Mouse (Mus musculus): ENCODE measurements around the gene E2f4.
"Not testable (repeated sequence)": the region's sequence is repeated elsewhere in the genome, so short reads cannot be mapped to it uniquely, and the experiment has no call there.

Gene E2f4

DNA sequence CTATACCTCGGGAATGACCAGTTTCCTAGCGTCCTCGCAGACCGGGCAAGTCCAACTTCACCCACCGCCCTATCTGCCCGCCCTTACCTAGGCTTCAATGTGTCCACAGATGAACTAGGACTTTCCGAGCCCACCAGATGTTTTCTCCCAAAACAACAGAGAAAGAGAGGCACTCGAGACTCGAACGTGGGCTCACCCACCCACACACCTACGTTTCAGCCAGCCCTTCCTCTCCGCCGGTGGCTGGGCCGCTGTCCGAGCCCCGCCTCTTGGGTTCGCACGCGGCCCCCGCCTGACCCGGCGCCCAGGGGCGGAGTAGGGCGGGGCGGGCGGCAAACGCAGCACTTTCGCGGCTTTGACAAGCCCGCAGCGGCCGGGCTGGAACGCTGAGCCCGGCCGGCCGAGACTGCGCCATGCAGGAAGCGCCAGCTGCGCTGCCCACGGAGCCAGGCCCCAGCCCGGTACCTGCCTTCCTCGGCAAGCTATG, 28.0 kb upstream of the E2f4 start, which contains the start of gene Hsf4:
Hsf4 (plus strand) TSS at position 341 of the 487 bp plus-strand sequence.
- DNase-seq, result peak; percentile 80

DNA sequence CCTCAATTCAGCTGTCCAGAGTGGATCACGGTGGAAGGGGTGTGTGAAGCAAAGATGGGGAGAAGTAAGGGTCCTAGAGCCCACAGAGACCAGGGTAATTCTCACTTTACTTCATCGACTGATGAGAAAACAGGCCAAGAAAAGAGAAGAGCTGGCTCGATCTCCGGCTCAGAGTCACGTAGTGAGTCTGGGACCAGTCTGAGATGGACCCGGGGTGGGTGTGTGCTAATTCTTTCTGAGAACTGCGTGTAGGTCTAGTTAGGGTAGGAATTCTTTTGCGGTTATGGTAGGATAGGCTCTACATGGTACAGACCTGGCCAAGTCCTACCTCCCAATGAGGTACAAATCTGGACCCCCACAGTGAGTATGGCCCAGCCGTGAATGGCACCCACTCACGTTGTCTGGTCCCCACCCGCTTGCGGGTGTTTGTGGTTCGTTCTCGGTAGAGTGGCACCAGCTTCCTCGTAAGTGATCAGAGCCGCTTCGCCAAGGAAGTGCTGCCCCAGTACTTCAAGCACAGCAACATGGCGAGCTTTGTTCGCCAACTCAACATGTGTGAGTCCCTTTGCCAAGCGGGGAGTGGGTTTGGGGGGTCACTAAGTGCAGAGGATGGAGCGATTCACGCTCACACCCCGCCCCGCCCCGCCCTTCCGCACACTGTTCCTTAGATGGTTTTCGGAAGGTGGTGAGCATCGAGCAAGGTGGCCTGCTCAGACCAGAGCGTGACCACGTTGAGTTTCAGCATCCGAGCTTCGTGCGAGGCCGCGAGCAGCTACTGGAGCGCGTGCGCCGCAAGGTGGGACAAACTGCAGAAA, 27.2 kb upstream of the E2f4 start:
- DNase-seq, result no peak

DNA sequence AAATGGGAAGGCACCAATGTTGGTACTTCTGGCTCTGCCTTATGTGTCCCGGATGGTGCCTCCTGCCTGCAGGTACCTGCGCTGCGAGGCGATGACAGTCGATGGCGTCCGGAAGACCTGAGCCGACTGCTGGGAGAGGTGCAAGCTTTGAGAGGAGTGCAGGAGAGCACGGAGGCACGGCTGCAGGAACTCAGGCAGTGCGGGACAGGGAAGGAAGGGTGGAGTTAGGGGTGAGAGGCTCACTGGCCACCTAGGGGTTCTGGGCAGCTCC, 26.6 kb upstream of the E2f4 start:
- no peak for DNase-seq

DNA sequence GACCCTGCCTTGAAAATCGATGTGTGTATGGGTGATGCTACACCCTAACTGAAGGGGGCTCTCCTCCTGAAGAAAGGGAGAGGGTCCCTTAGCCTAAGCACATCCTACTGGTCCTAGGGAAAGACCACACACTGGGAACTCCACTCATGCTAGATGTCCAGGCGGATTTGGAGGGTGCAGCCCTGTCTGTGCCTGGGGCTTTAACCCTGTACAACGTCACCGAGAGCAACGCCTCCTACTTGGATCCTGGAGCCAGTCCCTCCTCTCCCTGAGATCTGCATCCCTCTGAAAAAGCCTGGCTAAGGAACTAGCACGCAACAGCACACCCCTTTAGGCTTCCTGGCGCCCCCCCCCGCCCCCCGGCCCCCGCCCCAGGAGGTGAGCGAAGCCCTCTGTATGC, 22.1 kb upstream of the E2f4 start:
- DNase-seq, result no peak

DNA sequence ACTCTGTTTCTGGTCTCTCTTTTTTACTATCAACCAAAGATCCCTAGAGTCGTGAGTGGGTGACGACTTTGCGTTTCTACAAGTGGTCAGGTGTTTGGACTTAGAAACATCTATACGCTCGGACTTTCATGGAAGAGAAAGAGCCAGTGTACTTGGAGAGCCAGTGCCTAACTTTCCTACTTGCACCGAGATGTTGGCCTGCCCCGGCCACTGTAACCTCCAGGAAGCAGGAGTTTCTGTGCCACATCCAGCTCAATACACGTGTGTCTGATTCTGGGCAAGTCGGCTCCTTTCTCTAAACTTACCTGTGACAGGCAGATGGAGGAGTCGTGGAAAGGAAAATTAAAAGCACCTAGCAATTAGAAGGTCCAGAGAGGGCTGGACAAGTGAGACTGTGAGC, 21.6 kb upstream of the E2f4 start, which contains the start of gene Nol3:
Nol3 (plus strand) TSS at position 301 of the 400 bp plus-strand sequence.
- DNase-seq, result no peak

DNA sequence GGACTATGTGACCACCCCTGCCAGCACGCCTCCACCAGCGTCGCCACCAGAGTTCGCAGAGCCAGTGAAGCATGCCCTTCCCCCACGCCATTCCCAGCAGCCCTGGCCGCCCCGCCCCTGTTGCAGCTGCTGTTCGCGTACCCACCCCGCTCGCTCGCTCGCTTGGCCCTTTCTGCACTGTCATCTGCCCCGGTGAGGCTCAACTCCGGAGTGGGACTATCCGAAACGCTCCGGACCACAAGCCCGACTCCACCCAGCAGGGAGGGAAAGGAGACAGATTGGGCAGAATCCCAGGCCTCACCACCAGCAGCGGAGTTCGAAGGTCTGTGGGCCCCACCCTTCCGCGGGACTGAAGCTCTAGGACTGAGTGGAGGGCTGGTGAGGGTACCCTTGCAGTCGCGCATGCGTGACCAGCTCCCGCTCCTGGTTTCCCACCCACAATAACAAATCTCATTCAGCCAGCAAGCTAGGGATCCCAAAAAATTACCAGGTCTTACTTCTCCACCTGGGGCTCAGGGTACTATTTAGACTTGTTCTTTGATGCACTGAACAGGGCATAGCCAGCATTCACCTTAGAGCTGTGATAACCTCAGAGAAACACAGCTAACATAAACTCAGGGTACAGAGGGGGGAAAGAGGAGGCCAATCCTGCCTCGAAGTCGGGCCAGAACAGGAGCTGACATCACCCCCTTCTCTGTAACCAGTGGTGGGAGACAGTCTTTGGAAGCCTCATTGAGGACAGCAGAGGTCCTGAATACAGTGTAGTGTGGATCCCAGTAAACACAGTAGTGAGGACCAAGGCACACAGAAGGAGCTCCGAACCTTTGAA, 21.0 kb upstream of the E2f4 start:
- DNase-seq, result peak; percentile 80

DNA sequence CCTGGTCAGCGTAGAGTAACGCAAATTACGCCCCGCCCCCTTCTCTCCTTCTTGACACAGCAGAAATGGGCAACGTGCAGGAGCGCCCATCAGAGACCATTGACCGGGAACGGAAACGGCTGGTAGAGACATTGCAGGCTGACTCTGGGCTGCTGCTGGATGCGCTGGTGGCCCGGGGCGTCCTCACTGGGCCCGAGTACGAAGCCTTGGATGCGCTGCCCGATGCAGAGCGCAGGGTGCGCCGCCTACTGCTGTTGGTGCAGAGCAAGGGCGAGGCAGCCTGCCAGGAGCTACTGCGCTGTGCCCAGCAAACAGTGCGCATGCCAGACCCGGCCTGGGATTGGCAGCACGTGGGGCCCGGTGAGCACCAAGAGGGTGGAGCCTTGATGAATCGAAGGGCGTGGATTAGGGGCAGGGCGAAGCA, 18.5 kb upstream of the E2f4 start:
- DNase-seq, result peak; percentile 85

DNA sequence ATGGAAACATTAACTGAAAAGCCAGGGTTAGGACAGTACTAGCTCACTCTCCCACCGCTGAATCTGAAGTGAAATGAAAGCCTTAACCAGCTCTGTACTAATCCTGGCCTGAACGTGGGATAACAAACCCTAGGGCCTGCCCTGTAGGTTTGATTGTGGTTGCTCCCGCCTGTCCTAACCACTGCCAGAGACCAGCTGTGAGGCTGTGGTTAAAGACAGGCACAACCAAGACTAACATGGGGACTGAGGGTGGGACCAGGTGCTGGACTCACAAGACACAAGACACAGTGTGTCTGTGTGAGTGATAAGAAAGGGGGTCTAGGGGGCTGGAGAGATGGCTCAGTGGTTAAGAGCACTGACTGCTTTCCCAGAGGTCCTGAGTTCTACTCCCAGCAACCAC, 16.9 kb upstream of the E2f4 start:
- DNase-seq, result no peak

DNA sequence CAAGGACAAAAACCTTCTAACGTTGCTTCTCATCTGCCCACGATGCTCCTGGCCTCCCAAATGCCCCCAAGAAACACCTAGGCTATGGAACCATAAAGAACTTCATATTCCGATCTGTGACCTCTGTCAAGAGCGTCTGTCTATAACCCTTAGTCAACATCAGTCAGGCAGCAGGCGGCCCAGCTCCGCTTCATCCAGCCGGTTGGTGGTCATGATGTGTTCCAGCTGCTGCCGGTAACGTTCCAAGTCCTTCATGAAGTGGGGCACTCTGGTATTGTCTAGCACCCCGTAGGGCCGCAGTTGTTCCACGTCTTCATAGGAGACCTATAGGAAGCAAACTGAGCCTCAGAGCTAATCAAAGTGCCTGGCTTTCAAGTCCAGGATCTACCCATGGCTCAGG, 15.6 kb upstream of the E2f4 start:
- peak; percentile 76 for DNase-seq

DNA sequence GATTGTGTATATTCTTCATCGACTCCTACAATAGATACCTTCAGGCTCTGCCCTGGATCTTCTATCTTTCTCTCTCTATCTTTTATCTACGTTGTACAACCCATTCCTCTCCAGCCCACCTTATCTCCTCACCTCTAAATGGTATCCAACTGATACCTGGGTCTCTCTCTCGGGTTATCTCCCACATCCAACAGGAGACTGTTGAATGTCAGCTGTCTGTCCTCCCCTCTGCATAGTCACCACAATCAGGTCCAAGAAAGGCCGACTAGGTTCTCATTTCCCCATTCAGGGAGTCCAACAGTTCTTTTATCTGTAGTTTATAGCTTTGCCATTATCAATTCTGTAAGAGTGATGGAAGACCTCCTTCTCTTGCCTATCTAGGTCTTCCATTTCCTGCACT, 15.2 kb upstream of the E2f4 start:
- DNase-seq, result no peak

DNA sequence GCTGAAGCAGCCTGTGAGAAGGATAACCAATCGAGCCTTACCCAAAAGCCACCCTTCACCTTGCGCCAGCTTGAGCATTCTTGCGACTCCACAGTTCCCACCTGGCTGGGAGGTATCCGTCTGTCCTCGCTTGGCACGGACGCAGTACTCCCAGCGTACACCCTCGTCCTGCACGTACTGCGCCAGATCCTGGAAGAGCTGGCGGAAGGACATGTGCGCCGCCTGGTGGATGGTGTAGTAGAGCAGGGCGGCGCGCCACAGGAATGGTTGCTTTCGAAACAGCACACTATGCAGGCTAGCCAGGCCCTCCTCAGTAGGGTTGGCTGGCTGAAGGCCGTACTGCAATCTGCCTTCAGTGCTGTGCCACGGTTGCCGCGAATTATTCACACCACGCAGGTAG, 14.4 kb upstream of the E2f4 start:
- DNase-seq, result peak; percentile 75

DNA sequence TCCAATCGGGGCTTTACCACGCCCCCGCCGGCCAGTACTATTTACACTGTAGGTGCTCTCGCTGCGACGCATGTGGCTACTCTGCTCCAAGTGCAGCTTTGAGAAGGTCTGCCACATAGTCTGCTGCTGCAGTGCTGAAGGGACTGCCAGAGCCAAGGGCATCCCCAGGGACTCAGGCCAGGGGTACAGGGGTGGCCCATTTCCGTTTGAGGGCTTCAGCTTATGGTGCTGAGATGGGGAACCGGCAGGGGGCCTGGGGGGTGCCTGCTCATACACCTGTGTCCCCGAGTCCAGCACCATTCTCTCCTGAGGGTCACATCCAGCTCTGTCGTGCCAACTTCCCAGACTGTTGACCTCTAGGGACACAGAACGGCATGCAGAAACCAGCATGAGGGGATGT, 11.9 kb upstream of the E2f4 start:
- DNase-seq, result no peak

DNA sequence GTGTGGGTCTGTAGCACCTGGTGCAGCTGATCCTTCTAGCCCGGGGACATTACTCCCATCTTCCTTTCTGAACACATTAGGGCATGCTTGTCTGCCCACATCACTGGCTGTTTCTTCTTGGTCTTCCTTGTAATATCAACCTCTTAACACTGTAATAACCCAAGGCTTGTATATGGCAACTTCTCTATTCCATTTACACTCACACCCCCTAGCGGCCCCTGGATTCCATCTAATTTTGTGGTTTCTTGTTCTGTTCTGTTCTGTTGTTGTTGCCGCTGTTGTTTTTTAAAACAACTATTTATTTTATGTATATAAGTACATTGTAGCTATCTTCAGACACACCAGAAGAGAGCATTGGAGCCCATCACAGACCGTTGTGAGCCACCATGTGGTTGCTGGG, 10.6 kb upstream of the E2f4 start:
- DNase-seq, result no peak

DNA sequence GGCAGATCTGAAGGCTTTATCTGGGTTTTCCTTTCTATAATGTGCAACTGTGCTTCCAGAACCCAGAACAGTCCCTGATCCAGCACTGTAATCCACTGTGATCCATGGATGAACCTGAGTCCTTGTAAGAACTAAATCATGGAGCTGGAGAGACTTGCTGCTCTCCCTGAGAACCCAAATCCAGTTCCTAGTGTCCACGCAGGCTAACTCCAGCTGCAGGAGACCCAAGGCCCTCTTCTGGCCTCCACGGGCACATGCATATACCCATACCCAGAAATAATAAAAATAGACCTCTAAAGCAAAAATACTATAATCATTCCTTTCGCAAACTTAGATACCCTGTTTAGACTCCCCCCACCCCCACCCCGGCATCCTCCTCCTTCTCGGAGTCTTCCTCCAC, 9.2 kb upstream of the E2f4 start:
- DNase-seq, result no peak

DNA sequence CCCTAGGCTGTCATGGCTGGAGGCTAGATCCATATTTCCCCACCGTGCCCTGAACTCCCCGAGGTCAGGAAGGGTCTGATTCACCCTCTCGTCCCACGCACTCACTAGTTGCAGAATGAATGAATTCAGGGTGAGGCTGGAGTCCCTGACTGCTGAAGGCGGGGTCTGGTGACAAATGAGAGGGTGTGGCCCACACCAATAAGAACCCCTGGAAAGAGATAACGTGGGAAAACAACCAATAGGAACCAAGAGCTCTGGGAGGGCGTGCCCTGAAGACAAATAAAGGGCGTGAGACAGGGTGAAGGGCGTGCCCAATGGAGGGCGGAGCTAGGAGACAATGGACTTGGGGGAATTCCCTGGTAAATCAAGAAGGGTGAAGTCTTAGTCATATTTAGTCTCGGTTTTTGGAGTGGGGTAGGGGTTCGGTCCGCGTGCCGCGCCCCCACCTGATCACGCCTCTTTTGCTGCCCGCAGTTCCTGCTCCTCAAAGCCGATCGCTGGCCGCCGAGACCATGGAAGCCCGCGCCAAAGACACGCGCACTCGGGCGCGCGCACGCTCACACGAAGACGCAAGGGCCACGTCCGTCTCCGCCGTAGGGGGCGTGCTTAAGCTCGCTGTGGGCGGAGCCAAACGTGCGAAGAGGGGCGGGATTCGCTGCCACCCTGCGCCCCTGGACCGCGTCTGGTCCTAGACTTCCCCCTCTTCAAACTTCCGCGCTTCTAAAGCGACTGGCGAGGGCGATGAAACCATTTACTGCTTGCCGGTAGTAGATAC, 8.3 kb upstream of the E2f4 start:
- DNase-seq, result peak; percentile 97

DNA sequence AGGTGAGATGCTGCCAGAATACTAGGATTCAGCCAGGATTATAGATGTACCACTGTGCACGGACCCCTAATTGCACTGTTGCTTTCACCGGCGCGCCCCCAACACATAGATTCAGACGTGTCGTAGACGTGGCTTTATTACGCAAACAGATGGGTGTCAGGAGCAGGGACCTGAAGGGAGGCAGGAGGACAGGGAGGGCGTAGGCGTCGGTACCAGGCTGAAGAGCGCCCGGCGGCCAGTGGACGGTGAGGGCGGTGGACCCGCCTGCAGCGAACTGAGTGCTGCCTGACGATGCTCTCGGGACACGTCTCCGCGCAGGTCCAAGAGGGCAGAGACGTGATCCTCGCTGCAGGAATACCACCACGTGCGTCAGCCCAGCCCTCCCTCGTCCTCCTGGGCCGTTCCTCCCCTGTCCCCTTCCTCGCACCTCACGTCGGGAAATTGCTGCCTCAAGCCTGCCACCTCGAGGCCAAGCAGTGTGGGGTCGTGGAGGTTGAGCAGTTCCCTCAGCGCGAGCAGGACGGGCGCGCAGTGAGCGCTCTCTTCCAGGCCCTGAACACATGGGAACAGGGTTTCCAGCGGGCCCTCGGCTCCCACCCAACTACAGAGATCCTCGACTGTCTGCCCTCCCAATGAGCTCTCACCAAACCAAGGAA, 7.5 kb upstream of the E2f4 start, which contains the start of gene 4931428F04Rik:
4931428F04Rik (minus strand) TSS at position 60 of the 656 bp plus-strand sequence.
- peak; percentile 80 for DNase-seq

DNA sequence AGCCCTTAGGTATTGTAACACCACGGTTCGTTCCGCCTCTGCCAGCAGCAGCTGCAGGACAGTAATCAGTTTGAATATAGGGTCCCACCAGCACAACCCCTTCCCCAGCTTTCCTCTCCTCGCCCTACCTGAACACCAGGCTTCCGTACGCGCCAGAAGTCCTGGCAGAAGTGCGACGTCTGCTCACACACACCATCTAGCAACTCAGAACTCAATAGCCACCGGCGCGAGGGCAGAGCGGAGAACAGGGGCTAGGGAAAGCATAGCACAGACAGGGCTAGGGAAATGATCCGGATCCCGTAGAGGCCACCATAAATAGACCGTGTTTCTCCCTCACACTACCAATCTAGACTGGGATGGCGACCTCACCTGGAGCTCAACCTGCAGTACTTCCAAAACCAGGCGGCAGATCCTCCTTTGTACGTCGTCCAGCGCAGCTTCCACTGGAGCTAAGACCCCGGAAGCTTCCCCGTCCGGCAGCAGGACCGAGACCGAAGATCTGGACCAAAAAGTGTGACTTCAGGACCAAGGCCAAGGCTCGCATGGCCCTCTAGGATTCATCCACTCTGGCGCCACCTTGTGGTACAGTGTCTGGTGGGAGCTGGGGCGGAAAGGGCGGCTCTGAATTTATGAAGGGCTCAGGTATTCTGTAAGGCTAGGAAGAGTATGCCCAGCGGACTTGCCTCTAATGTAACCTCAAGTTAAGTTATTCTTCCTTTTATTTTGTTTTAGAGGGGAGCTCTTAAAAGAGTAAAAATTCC, 6.7 kb upstream of the E2f4 start:
- DNase-seq, result peak; percentile 96

DNA sequence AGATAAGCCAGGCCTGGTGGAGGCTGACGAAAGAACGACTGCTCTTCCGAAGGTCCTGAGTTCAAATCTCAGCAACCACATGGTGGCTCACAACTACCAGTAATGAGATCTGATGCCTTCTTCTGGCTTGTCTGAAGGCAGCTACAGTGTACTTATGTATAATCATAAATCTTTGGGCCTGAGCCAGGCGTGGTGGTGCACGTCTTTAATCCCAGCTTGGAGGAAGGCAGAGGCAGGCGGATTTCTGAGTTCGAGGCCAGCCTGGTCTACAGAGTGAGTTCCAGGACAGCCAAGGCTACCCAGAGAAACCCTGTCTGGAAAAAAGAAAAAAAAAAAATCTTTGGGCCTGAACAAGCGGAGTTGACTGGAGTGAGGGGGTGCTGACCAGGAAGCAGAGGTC, 6.1 kb upstream of the E2f4 start:
- not testable (repeated sequence) for DNase-seq

DNA sequence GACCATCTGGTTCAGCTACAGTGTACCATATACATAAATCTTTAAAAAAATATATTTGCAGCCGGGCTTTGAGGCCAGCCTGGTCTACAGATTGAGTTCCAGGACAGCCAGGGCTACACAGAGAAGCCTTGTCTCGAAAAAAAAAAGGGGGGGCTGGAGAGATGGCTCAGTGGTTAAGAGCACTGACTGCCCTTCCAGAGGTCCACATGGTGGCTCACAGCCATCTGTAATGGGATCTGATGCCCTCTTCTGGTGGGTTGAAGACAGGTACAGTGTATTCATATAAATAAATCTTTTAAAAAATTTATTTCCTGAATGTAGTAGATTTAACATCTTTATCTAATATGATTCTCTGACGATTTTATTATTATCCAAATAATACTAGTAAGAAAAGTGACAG, 5.7 kb upstream of the E2f4 start:
- DNase-seq, result not testable (repeated sequence)

DNA sequence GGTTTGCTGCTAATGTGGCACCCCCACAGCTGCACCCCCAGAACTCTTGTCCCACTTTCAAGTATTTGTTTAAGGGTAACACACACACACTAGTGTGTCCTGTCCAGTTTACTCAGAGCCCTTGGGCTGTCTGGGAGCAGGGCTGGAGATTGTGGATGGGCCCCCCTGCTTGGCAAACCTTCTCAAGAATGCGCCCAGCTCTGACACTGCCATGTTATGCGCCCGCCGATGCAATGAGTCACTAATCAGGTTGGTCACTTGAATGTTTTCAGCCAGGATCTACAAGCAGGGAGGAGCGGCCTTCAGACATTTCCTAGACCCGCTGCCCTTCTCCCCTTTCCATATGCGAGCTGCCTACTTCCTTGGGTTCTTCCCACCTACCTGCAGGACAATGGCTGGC, 5.0 kb upstream of the E2f4 start:
- DNase-seq, result no peak

DNA sequence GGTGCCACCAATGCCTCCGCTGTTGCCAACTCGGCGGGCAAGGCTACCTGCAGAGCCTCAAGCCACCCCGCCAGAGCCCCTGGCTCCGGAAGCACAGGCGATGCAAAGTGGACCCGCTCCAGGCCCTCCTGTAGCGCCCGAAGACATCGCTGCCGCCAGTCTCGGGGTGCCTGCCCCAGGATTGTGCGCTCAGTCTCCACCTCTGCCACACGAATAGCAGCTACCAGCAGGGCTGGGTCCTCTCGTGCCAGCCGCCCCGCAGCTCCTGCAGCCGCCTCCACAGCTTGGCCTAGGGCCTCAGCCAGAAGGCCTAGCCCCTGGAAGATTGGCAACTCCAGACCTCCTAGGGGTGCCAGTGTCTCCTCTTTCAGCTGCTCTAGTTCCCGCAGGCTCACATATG, 4.1 kb upstream of the E2f4 start:
- no peak for DNase-seq

DNA sequence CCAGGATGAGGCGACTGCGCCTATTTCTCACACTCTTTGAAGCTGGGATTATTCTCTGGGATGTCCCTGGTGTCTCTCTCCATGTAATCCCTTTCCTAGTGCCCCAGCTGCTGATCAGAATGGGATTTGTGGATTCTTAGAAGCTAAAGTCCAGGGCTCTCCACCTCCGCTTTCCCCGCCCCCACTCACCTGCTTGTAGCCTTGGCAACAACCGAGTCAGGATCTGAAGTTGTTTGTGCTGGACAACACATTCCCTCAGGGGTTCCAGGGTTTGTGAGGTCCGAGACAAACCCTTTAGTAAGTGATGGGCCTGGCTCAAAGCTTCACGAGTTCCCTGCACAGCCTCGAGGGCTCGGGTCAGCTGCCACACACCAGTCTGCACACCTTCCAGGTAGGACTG, 2.7 kb upstream of the E2f4 start:
- no peak for DNase-seq
